Mouse (Mus musculus) heart, embryonic 16.5 days (tissue): ENCODE data around the gene Acvr1b. TPM values are rescaled to one million over a fixed set of nuclear protein-coding genes. Genes with fewer than 3 reads are reported as not detected.
A peak's percentile ranks its signal among the peaks of the same experiment; 100 is the strongest.

Experiments
- ATAC-seq: fragments of 200-750 bp; cut with Nextera tagmentation; replicated peaks from 2 replicates; pipeline ENCODE4 v1.8.0; 2017; ENCODE audit warnings: moderate number of reproducible peaks; ENCODE audit not compliant: insufficient read depth, low FRiP score; ENCODE audit errors: extremely low read depth
- H3K27ac ChIP-seq: fragments of 300-500 bp; sonication (generic); 2 replicates; pipeline ENCODE4 v1.5.1; 2014; ENCODE audit warnings: mild to moderate bottlenecking, low read length, control low read depth, moderate library complexity
- H3K27me3 ChIP-seq: fragments of 300-500 bp; sonication (generic); 2 replicates; pipeline ENCODE4 v1.6.1; 2014; ENCODE audit warnings: low read length, mixed read lengths; ENCODE audit not compliant: control insufficient read depth, insufficient read depth
- H3K36me3 ChIP-seq: fragments of 300-500 bp; sonication (generic); 2 replicates; pipeline ENCODE4 v1.6.1; 2014; ENCODE audit not compliant: control insufficient read depth, insufficient read depth
- H3K4me1 ChIP-seq: fragments of 300-500 bp; sonication (generic); 2 replicates; pipeline ENCODE4 v1.6.1; 2014; ENCODE audit warnings: low read length, mixed read lengths; ENCODE audit not compliant: control insufficient read depth, insufficient read depth
- H3K4me2 ChIP-seq: fragments of 300-500 bp; sonication (generic); 2 replicates; pipeline ENCODE4 v1.6.1; 2014; ENCODE audit warnings: low read depth, mild to moderate bottlenecking, control low read depth, low read length
- H3K4me3 ChIP-seq: fragments of 300-500 bp; sonication (generic); 2 replicates; pipeline ENCODE4 v1.5.1; 2014; ENCODE audit warnings: mild to moderate bottlenecking, control low read depth, low read length
- H3K9ac ChIP-seq: fragments of 300-500 bp; sonication (generic); 2 replicates; pipeline ENCODE4 v1.6.1; 2014; ENCODE audit warnings: low read length, control low read depth
- H3K9me3 ChIP-seq: fragments of 300-500 bp; sonication (generic); replicated peaks from 2 replicates; pipeline ENCODE4 v1.6.1; 2016; ENCODE audit warnings: low read length; ENCODE audit not compliant: control insufficient read depth
- WGBS: fragments of 180-500 bp; shearing (Covaris S2); extraction: QIAGEN DNeasy Blood & Tissue Kit; methylation state at CpG from one replicate; pipeline ENCODE4 v1.1.7; 2014; 5-methylcytosine and 5-hydroxymethylcytosine counted together
- polyA plus RNA-seq: library from polyadenylated mRNA; unstranded; fragments of >200 nt; fragmentation: Nextera tagmentation; extraction: Ambion mirVana; gene quantifications from 2 replicates; pipeline ENCODE4 v1.2.1, GENCODE M21; 2015

Gene Acvr1b
- polyA plus RNA-seq, 1 experiment from 2014 or later: 7.1 TPM

- H3K4me1 ChIP-seq: peaks cover 27% of the 10 kb centered on the region
- WGBS: under 1% methylated on average over 74 of the region's 77 CpGs
- H3K27me3 ChIP-seq: peaks cover 11% of the 10 kb centered on the region
- H3K27ac ChIP-seq: peak within 1 kb of the TSS; percentile 86
- H3K9me3 ChIP-seq: no peaks in the 10 kb centered on the region
- H3K36me3 ChIP-seq: peaks cover 6% of the 10 kb centered on the region; the same call in 1 of the 2 replicates
- peak within 1 kb of the TSS; percentile 88 for H3K4me2 ChIP-seq
- ATAC-seq: peak; percentile 90
- H3K9ac ChIP-seq: peak within 1 kb of the TSS; percentile 94
- H3K4me3 ChIP-seq: peak within 1 kb of the TSS; percentile 90
These were observed 50.4 kb downstream of the Acvr1b start, which contains the start of gene Grasp for GRCm38 (mm10) chr15:101224006-101224906. TSS of gene Grasp (plus strand) at chr15:101224188.

GRCm38 (mm10) chr15:101224977-101225376, 51.1 kb downstream of the Acvr1b start:
- Histone ChIP-seq H3K9ac (peak overlapping the region; percentile 94), H3K4me3 (peak overlapping the region; percentile 90), H3K27me3 (peaks cover 11% of the 10 kb centered on the region), H3K4me1 (peaks cover 27% of the 10 kb centered on the region), H3K27ac (peak overlapping the region; percentile 86), H3K36me3 (peaks cover 6% of the 10 kb centered on the region; the same call in 1 of the 2 replicates), H3K4me2 (peak overlapping the region; percentile 88), H3K9me3 (no peaks in the 10 kb centered on the region)
- no peak for ATAC-seq
- 13% methylated on average over 14 of the region's 14 CpGs for WGBS

GRCm38 (mm10) chr15:101227971-101228370, 54.1 kb downstream of the Acvr1b start:
- H3K27me3 ChIP-seq: peaks cover 11% of the 10 kb centered on the region
- ATAC-seq: peak; percentile 28
- H3K36me3 ChIP-seq: peaks cover 19% of the 10 kb centered on the region
- H3K4me1 ChIP-seq: peaks cover 23% of the 10 kb centered on the region
- no peak overlapping the region for H3K4me3 ChIP-seq
- H3K4me2 ChIP-seq: peak overlapping the region; percentile 20
- no peaks in the 10 kb centered on the region for H3K9me3 ChIP-seq
- 0 out of 2 replicates have a peak overlapping the region, but pooled peaks have one; percentile 11 for H3K9ac ChIP-seq
- peak overlapping the region; percentile 76 for H3K27ac ChIP-seq
- WGBS: 22% methylated on average over 7 of the region's 7 CpGs

DNA sequence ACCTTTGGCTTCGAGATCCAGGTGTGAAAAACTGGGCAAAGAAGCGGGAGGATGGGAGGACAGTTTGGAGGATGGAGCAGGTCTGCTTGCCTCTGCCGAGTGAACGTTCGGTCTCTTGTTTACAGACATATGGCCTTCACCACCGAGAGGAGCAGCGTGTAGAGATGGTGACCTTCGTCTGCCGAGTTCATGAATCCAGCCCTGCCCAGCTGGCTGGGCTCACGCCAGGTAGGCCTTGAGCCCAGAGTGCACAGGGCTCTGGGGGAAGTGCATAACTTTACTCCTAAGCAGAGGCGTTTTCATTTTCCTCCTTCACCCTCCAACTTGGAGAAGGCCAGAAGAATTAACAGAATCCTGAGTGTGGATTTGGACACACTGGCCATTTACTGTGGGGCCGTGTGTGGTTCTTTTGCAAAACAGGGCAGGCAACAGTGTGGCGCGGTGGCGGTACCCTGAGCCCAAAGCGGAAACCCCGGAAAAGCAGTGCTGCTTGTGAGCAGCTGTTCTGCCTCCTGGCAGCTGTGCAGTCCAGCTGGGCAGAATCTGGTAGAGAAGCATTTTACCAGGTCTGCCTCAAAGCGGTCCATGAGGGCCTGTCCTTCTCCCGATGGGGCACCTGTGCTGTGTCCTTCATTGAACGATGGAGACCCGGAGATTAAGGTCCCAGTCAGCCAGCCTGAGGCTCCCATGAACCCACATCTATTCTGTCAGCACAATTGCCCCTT, 55.2 kb downstream of the Acvr1b start:
- no peak overlapping the region for H3K4me2 ChIP-seq
- no peak overlapping the region; the same call in 1 of the 2 replicates for H3K27ac ChIP-seq
- H3K4me1 ChIP-seq: peaks cover 19% of the 10 kb centered on the region
- no peak overlapping the region for H3K4me3 ChIP-seq
- 79% methylated on average over 21 of the region's 21 CpGs for WGBS
- ATAC-seq: no peak
- no peak overlapping the region for H3K9ac ChIP-seq
- no peaks in the 10 kb centered on the region for H3K9me3 ChIP-seq
- 0 out of 2 replicates have a peak, but pooled peaks cover 4% of the 10 kb centered on the region for H3K27me3 ChIP-seq
- peaks cover 19% of the 10 kb centered on the region for H3K36me3 ChIP-seq

GRCm38 (mm10) chr15:101230503-101230902, 56.6 kb downstream of the Acvr1b start:
- no peaks in the 10 kb centered on the region for H3K9me3 ChIP-seq
- H3K4me3 ChIP-seq: no peak overlapping the region
- no peak for ATAC-seq
- H3K36me3 ChIP-seq: peaks cover 19% of the 10 kb centered on the region
- H3K4me2 ChIP-seq: no peak overlapping the region
- H3K4me1 ChIP-seq: peaks cover 20% of the 10 kb centered on the region
- H3K27ac ChIP-seq: no peak overlapping the region
- WGBS: 93% methylated on average over 19 of the region's 19 CpGs
- H3K9ac ChIP-seq: no peak overlapping the region
- H3K27me3 ChIP-seq: 0 out of 2 replicates have a peak, but pooled peaks cover 4% of the 10 kb centered on the region

- Histone ChIP-seq H3K4me2 (peak overlapping the region; percentile 58), H3K4me3 (peak overlapping the region; percentile 31), H3K4me1 (peaks cover 22% of the 10 kb centered on the region), H3K9ac (peak overlapping the region; percentile 57), H3K27me3 (no peaks in the 10 kb centered on the region), H3K36me3 (peaks cover 19% of the 10 kb centered on the region), H3K9me3 (no peaks in the 10 kb centered on the region), H3K27ac (no peak overlapping the region)
- no peak for ATAC-seq
- WGBS: 73% methylated on average over 23 of the region's 23 CpGs
These were observed 57.3 kb downstream of the Acvr1b start for GRCm38 (mm10) chr15:101230995-101231647.

GRCm38 (mm10) chr15:101231648-101232180, 57.8 kb downstream of the Acvr1b start:
- Histone ChIP-seq H3K4me3 (peak overlapping the region; percentile 31), H3K27ac (no peak overlapping the region), H3K9ac (peak overlapping the region; percentile 57), H3K4me2 (peak overlapping the region; percentile 58), H3K36me3 (peaks cover 19% of the 10 kb centered on the region), H3K4me1 (peaks cover 23% of the 10 kb centered on the region), H3K9me3 (no peaks in the 10 kb centered on the region), H3K27me3 (no peaks in the 10 kb centered on the region)
- WGBS: 55% methylated on average over 54 of the region's 56 CpGs
- no peak for ATAC-seq

DNA sequence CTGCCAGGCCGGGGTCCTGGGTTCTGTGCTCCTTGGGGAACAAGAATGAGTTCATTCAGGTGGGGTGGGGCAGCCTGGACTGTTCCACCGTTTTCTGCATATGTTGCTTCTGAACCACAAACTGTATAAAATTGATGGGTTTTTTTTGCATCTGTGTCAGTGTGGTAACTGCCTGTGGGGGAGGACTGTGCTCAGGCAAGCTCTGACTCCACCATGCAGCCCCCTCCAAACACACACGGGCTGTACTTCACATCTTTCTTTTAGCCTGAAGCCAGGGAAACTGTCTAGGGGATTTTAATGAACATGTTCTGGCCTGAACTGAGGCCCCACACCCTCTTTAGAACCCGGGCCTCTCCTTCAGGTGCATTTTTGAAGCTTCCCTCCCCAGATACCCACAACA, 58.7 kb downstream of the Acvr1b start:
- H3K36me3 ChIP-seq: peaks cover 17% of the 10 kb centered on the region
- 62% methylated on average over 4 of the region's 4 CpGs for WGBS
- ATAC-seq: no peak
- H3K9ac ChIP-seq: no peak overlapping the region
- no peak overlapping the region for H3K4me3 ChIP-seq
- no peak overlapping the region for H3K4me2 ChIP-seq
- H3K9me3 ChIP-seq: no peaks in the 10 kb centered on the region
- peaks cover 23% of the 10 kb centered on the region for H3K4me1 ChIP-seq
- no peaks in the 10 kb centered on the region for H3K27me3 ChIP-seq
- peak overlapping the region; percentile 13 for H3K27ac ChIP-seq
